15 mouse cellular contexts compared by ENCODE assay signal in genomic region chr3:136434407-136434806, GRCm38 (mm10).
"Had no signal": no experiment of that assay in that cellular context is flagged by ENCODE, and none has a peak within 500 bp of the region (broad histone marks: within the 10 kb centered on the region; RNA-seq: fewer than 3 reads in every experiment).

No protein-coding gene starts in this region.

- H3K4me3 ChIP-seq: neural tube, embryonic 15.5 days; stomach, embryonic 15.5 days had no signal

- H3K9ac ChIP-seq: neural tube, embryonic 15.5 days; stomach, embryonic 15.5 days had no signal

- H3K9me3 ChIP-seq: neural tube, embryonic 15.5 days; stomach, embryonic 15.5 days had no signal

- H3K36me3 ChIP-seq: neural tube, embryonic 15.5 days; stomach, embryonic 15.5 days had no signal

- DNase-seq: retina, postnatal 1 day; right cerebral cortex, adult 18-20 months; right cerebral cortex, postnatal 14 days; right cerebral cortex, postnatal 25 days; right cerebral cortex, postnatal 4 days; spleen, adult 18-20 months; thymus, adult 18-20 months; thymus, adult 2 months; thymus, postnatal 14 days; thymus, postnatal 25 days; thymus, postnatal 36 days; thymus, postnatal 4 days had no signal

- H3K4me2 ChIP-seq: neural tube, embryonic 15.5 days; stomach, embryonic 15.5 days had no signal

- H3K27me3 ChIP-seq: neural tube, embryonic 15.5 days; stomach, embryonic 15.5 days had no signal

- H3K4me1 ChIP-seq: neural tube, embryonic 15.5 days; stomach, embryonic 15.5 days had no signal

- H3K27ac ChIP-seq: neural tube, embryonic 15.5 days; stomach, embryonic 15.5 days; stomach, postnatal 0 days had no signal
